ENCODE assay signal across 8 mouse cellular contexts in the genomic region with DNA sequence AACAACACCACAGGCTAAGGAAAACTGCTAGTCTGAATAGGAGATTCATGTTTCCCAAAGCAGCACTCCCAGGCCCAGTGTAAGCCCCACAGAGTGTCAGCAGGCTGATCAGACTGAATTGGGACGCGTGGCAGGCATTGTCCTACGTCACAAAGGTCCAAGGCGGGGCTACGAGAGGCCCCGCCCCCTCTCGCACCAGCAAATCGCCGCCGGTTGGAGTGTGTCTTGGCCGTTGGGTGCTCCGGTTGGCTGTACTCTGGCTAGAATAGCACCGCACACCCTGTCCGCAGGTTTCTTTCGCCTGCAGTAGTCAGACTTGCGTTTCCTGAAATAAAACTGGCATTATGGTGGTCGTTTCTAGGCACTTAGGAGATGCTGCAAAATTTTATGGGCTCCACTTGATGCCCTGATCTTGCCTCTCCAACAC. TPM values are rescaled to one million over a fixed set of nuclear protein-coding genes. Genes with fewer than 3 reads are reported as not detected.
DNase-seq lines count a peak whose midpoint lies in the region; ATAC-seq lines count a peak whose summit lies in the region.

Gene Fkbp7, minus strand, starts transcription at position 151 of the 427 bp plus-strand sequence.

- peak within 1 kb of the TSS; percentile 81 for H3K27ac ChIP-seq in hindbrain, embryonic 13.5 days

- peak; percentile 91 for DNase-seq in R1 (ENCODE audit: low read depth, low spot score)
- peak; percentile 94 to 95 for DNase-seq in cerebellum, postnatal 14 days
- DNase-seq in frontal cortex, postnatal 14 days (ENCODE audit: low spot score in 2 of 2): peak; percentile 83
- peak; percentile 79 to 80 for DNase-seq in layer of hippocampus, postnatal 25 days (ENCODE audit: extremely low spot score in 1 of 2, low spot score in 1 of 2)
- DNase-seq in lung, postnatal 14 days: peak; percentile 91
- peak; percentile 91 for DNase-seq in ovary, postnatal 36 days (ENCODE audit: low spot score)
- peak; percentile 91 for DNase-seq in thymus, postnatal 14 days

- peak within 1 kb of the TSS; percentile 68 for H3K4me2 ChIP-seq in hindbrain, embryonic 13.5 days

- no peaks in the 10 kb centered on the region for H3K9me3 ChIP-seq in hindbrain, embryonic 13.5 days

- peak within 1 kb of the TSS; percentile 79 for H3K9ac ChIP-seq in hindbrain, embryonic 13.5 days

- H3K36me3 ChIP-seq in hindbrain, embryonic 13.5 days: no peaks in the 10 kb centered on the region

- H3K4me3 ChIP-seq in hindbrain, embryonic 13.5 days: peak within 1 kb of the TSS; percentile 46

- ATAC-seq in hindbrain, embryonic 13.5 days (ENCODE audit: low FRiP score): peak; percentile 94

- H3K27me3 ChIP-seq in hindbrain, embryonic 13.5 days: no peaks in the 10 kb centered on the region

- peaks cover 36% of the 10 kb centered on the region for H3K4me1 ChIP-seq in hindbrain, embryonic 13.5 days (replicated peaks)

- under 1% methylated on average over 17 of the region's 17 CpGs for WGBS in hindbrain, embryonic 13.5 days

RNA-seq across cellular contexts. Expression of gene Fkbp7, which starts in this region (rescaled TPM):
- polyA plus RNA-seq in hindbrain, embryonic 13.5 days (2015; fragmentation: Nextera tagmentation; extraction: Ambion mirVana): 18.8 and 22.4 TPM in 2 replicates
- total RNA-seq in layer of hippocampus, postnatal 25 days (2021): 1 to 10 TPM; 5.1 to 6.2 TPM

Comparison
In these comparisons a context has a peak if more than half of its experiments do, and no peak if none do; other contexts are left out.
1. Peak in every context shown above with its lines: DNase-seq, ATAC-seq, H3K4me3 ChIP-seq and H3K27ac ChIP-seq.